Mouse (Mus musculus) telencephalon, adult 2 months (tissue): Measurements from ENCODE around the gene Wdr92.
"Not testable (repeated sequence)": the region's sequence is repeated elsewhere in the genome, so short reads cannot be mapped to it uniquely, and the experiment has no call there.

Experiments used
- DNase-seq: peaks from one replicate; pipeline ENCODE4 v3.0.0-alpha.2; 2011; ENCODE audit warnings: low read depth, low spot score

The Wdr92 gene

GRCm38 (mm10) chr11:17211258-17212140 lies 29.6 kb downstream of the Wdr92 start, which contains the start of gene Pno1:
TSS of gene Pno1 (minus strand) at chr11:17211568.
- peak; percentile 98 for DNase-seq

- peak; percentile 41 for DNase-seq
These were observed 30.2 kb downstream of the Wdr92 start for GRCm38 (mm10) chr11:17212141-17212495.

GRCm38 (mm10) chr11:17212903-17213509 lies 31.1 kb downstream of the Wdr92 start:
- DNase-seq = no peak

GRCm38 (mm10) chr11:17215475-17215874 lies 33.6 kb downstream of the Wdr92 start:
- DNase-seq = peak; percentile 44

GRCm38 (mm10) chr11:17221126-17221525 lies 39.2 kb downstream of the Wdr92 start:
- no peak for DNase-seq

GRCm38 (mm10) chr11:17232792-17233191 lies 50.9 kb downstream of the Wdr92 start:
- DNase-seq = no peak

GRCm38 (mm10) chr11:17236449-17237037 lies 54.6 kb downstream of the Wdr92 start:
- DNase-seq = no peak

GRCm38 (mm10) chr11:17238598-17238997 lies 56.7 kb downstream of the Wdr92 start:
- DNase-seq = not testable (repeated sequence)

GRCm38 (mm10) chr11:17248715-17249114 lies 66.8 kb downstream of the Wdr92 start:
- no peak for DNase-seq

GRCm38 (mm10) chr11:17256813-17257365 lies 75.0 kb downstream of the Wdr92 start:
- DNase-seq = no peak

- peak; percentile 95 for DNase-seq
These were observed 75.5 kb downstream of the Wdr92 start, which contains the start of gene C1d for GRCm38 (mm10) chr11:17257443-17257842. TSS of gene C1d (plus strand) at chr11:17257579.

- DNase-seq = no peak
These were observed 76.0 kb downstream of the Wdr92 start for GRCm38 (mm10) chr11:17257861-17258260.

- DNase-seq = no peak
These were observed 85.3 kb downstream of the Wdr92 start for GRCm38 (mm10) chr11:17267176-17267575.

GRCm38 (mm10) chr11:17268801-17269200 lies 86.9 kb downstream of the Wdr92 start:
- DNase-seq = no peak

GRCm38 (mm10) chr11:17279959-17280358 lies 98.1 kb downstream of the Wdr92 start:
- peak; percentile 28 for DNase-seq
